In genomic region chr8:110969910-110970770, GRCm38 (mm10) we compare ENCODE assay signal across 8 mouse cellular contexts. TPM values are rescaled to one million over a fixed set of nuclear protein-coding genes. Genes with fewer than 3 reads are reported as not detected.
A peak's percentile ranks its signal among the peaks of the same experiment; 100 is the strongest.
DNase-seq lines count a peak whose midpoint lies in the region; ATAC-seq and TF ChIP-seq lines count a peak whose summit lies in the region.

No protein-coding gene starts in this region.

- TF ChIP-seq POLR2A in thymus, adult 2 months (IDR thresholded peaks at IDR 0.05; ENCODE audit: control insufficient read depth, extremely low read depth, insufficient read depth, low read length, poor library complexity), result peak; percentile 74

- H3K4me2 ChIP-seq in hindbrain, embryonic 15.5 days, result peak overlapping the region; percentile 72

- peak; percentile 88 for DNase-seq in gastrocnemius, adult 2 months
- DNase-seq in layer of hippocampus, postnatal 25 days (ENCODE audit: extremely low spot score in 1 of 2, low spot score in 1 of 2), result peak; percentile 80 to 81
- DNase-seq in lung, postnatal 10 days, result peak; percentile 95
- peak; percentile 69 for DNase-seq in ovary, postnatal 10 days (ENCODE audit: low spot score)
- DNase-seq in thymus, adult 2 months, result peak; percentile 85

- WGBS in hindbrain, embryonic 15.5 days, result 7% methylated on average over 45 of the region's 45 CpGs
- WGBS in thymus, adult 2 months, result 35% methylated on average over 45 of the region's 45 CpGs

- H3K4me3 ChIP-seq in gastrocnemius, adult 2 months, result peak overlapping the region; percentile 76
- H3K4me3 ChIP-seq in hindbrain, embryonic 15.5 days, result peak overlapping the region; percentile 46
- H3K4me3 ChIP-seq in thymus, adult 2 months (ENCODE audit: control insufficient read depth, insufficient read depth, low read length), result peak overlapping the region; percentile 53

- H3K27me3 ChIP-seq in hindbrain, embryonic 15.5 days, result no peaks in the 10 kb centered on the region
- H3K27me3 ChIP-seq in thymus, adult 2 months (ENCODE audit: control insufficient read depth, insufficient read depth, low read length), result no peaks in the 10 kb centered on the region

- H3K4me1 ChIP-seq in hindbrain, embryonic 15.5 days (replicated peaks), result peaks cover 11% of the 10 kb centered on the region
- peaks cover 7% of the 10 kb centered on the region for H3K4me1 ChIP-seq in thymus, adult 2 months (replicated peaks; ENCODE audit: control insufficient read depth, insufficient read depth, low read length)

- H3K36me3 ChIP-seq in hindbrain, embryonic 15.5 days, result peaks cover 19% of the 10 kb centered on the region
- peaks cover 6% of the 10 kb centered on the region for H3K36me3 ChIP-seq in thymus, adult 2 months (ENCODE audit: control insufficient read depth, insufficient read depth, low read length)

- intact Hi-C loops in gastrocnemius, adult 2 months (cut with DNase I), result loop anchor here (5.0 kb wide), 1 partner anchor 53 kb away; the partner anchor contains the start of gene St3gal2

- TF ChIP-seq CTCF in gastrocnemius, adult 2 months (IDR thresholded peaks at IDR 0.05), result no peak
- no peak; the same call in 1 of the 2 replicates for TF ChIP-seq CTCF in thymus, adult 2 months (IDR thresholded peaks at IDR 0.05; ENCODE audit: borderline replicate concordance, control insufficient read depth, extremely low read depth, insufficient read depth, low read length, poor library complexity)

- H3K9me3 ChIP-seq in hindbrain, embryonic 15.5 days, result no peaks in the 10 kb centered on the region

- H3K27ac ChIP-seq in gastrocnemius, adult 2 months, result peak overlapping the region; percentile 71
- H3K27ac ChIP-seq in hindbrain, embryonic 15.5 days (replicated peaks), result peak overlapping the region; percentile 70
- H3K27ac ChIP-seq in thymus, adult 2 months (ENCODE audit: control insufficient read depth, insufficient read depth, low read length), result no peak overlapping the region

- ATAC-seq in activated CD4-positive, CD25-positive, alpha-beta regulatory T cell, adult 4 months, result peak; percentile 98
- ATAC-seq in common myeloid progenitor, adult 5-6 weeks (replicated peaks; ENCODE audit: low read depth, poor library complexity, severe bottlenecking), result peak; percentile 97
- peak; percentile 98 for ATAC-seq in hindbrain, embryonic 15.5 days (ENCODE audit: low FRiP score, low read depth)

- H3K9ac ChIP-seq in hindbrain, embryonic 15.5 days, result peak overlapping the region; percentile 46

RNA-seq across cellular contexts. Expression of gene Ddx19a, which starts 27.5 kb away (rescaled TPM):
- 10 to 100 TPM; 13.2 to 14.0 TPM for polyA plus RNA-seq in activated CD4-positive, CD25-positive, alpha-beta regulatory T cell, adult 4 months (2017; shearing (Covaris generic))
- 51.1 and 51.8 TPM in 2 replicates for total RNA-seq in common myeloid progenitor, adult 5-6 weeks (2017)
- 10 to 100 TPM; 29.4 to 30.2 TPM for total RNA-seq in gastrocnemius, adult 2 months (2021)
- polyA plus RNA-seq in hindbrain, embryonic 15.5 days (2015; fragmentation: Nextera tagmentation; extraction: Ambion mirVana), result 10.8 and 12.4 TPM in 2 replicates
- 10 to 100 TPM; 26.4 to 32.6 TPM for total RNA-seq in layer of hippocampus, postnatal 25 days (2021)
- polyA plus RNA-seq in thymus, adult 2 months (2012; rRNA removed), result 48.4 and 51.2 TPM in 2 replicates

RNA-seq across cellular contexts. Expression of gene St3gal2, which starts 50.4 kb away (rescaled TPM):
- 10 to 100 TPM in 1 of 2 experiments, 1 to 10 TPM in 1; 8.7 to 10.1 TPM for polyA plus RNA-seq in activated CD4-positive, CD25-positive, alpha-beta regulatory T cell, adult 4 months (2017; shearing (Covaris generic))
- 7.1 and 12.6 TPM in 2 replicates for total RNA-seq in common myeloid progenitor, adult 5-6 weeks (2017)
- 10 to 100 TPM; 46.4 to 51.0 TPM for total RNA-seq in gastrocnemius, adult 2 months (2021)
- polyA plus RNA-seq in hindbrain, embryonic 15.5 days (2015; fragmentation: Nextera tagmentation; extraction: Ambion mirVana), result 26.8 and 30.3 TPM in 2 replicates
- 100 to 1,000 TPM in 1 of 2 experiments, 10 to 100 TPM in 1; 95.8 to 101 TPM for total RNA-seq in layer of hippocampus, postnatal 25 days (2021)
- 21.7 and 22.1 TPM in 2 replicates for polyA plus RNA-seq in thymus, adult 2 months (2012; rRNA removed)
